Mouse (Mus musculus) brown adipose tissue, adult 24 weeks (tissue): ENCODE results near the gene Ephb6. TPM values are rescaled to one million over a fixed set of nuclear protein-coding genes. Genes with fewer than 3 reads are reported as not detected.

Experiments used
- H3K27ac ChIP-seq: fragments of 200-500 bp; replicated peaks from 2 replicates; pipeline ENCODE4 v1.5.1; 2012; ENCODE audit warnings: low read depth, mild to moderate bottlenecking, low read length
- H3K4me1 ChIP-seq: fragments of 200-500 bp; 2 replicates; pipeline ENCODE4 v1.6.1; 2012; ENCODE audit warnings: low read length, mixed read lengths; ENCODE audit not compliant: control insufficient read depth, insufficient read depth, insufficient read length
- H3K4me3 ChIP-seq: fragments of 200-500 bp; 2 replicates; pipeline ENCODE4 v1.5.1; 2012; ENCODE audit warnings: low read depth, mild to moderate bottlenecking, low read length, moderate library complexity; ENCODE audit not compliant: insufficient read depth
- polyA plus RNA-seq: library from polyadenylated mRNA; stranded (reverse); fragments of >200 nt; gene quantifications from 2 replicates; pipeline ENCODE4 v1.2.4, GENCODE M21; 2012; ENCODE audit not compliant: missing spikeins, insufficient read depth, insufficient read length

Ephb6 gene
- polyA plus RNA-seq, 1 experiment: 1.8 TPM

GRCm38 (mm10) chr6:41604401-41605050 lies 756 bp upstream of the Ephb6 start:
- H3K27ac ChIP-seq: no peak overlapping the region
- no peaks in the 10 kb centered on the region for H3K4me1 ChIP-seq
- peak overlapping the region; percentile 68 for H3K4me3 ChIP-seq

- Histone ChIP-seq H3K4me1 (no peaks in the 10 kb centered on the region), H3K27ac (no peak overlapping the region), H3K4me3 (peak overlapping the region; percentile 68)
These were observed 467 bp downstream of the Ephb6 start for GRCm38 (mm10) chr6:41605794-41606104.

- peak overlapping the region; percentile 68 for H3K4me3 ChIP-seq
- H3K4me1 ChIP-seq: no peaks in the 10 kb centered on the region
- H3K27ac ChIP-seq: no peak overlapping the region
These were observed 932 bp downstream of the Ephb6 start for GRCm38 (mm10) chr6:41606214-41606613.

DNA sequence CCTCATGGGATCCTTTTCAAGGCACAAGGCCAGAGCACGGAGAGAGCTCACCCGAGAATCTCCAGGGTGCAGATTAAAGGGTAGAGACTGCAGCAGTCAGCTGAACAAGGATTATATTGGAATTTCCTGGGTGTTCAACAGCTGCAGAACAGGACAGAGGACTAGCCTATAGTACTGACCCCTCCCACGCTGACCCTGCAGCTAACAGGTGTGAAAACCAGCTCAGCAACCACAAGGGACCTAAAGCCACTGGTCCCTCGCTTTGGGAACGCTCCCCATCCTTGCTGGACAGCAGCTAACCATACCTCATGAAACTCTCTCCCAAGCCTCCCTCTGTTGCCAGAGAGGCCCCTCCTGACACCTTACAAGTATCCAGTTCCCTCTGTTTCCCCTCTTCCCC lies 2.4 kb downstream of the Ephb6 start:
- no peaks in the 10 kb centered on the region for H3K4me1 ChIP-seq

GRCm38 (mm10) chr6:41620173-41620798 lies 15.0 kb downstream of the Ephb6 start:
- no peak overlapping the region for H3K27ac ChIP-seq
- no peaks in the 10 kb centered on the region for H3K4me1 ChIP-seq
- H3K4me3 ChIP-seq: no peak overlapping the region

More for the DNA sequence above, 2.4 kb downstream of the Ephb6 start:
- no peak overlapping the region for H3K27ac ChIP-seq
- H3K4me3 ChIP-seq: no peak overlapping the region

DNA sequence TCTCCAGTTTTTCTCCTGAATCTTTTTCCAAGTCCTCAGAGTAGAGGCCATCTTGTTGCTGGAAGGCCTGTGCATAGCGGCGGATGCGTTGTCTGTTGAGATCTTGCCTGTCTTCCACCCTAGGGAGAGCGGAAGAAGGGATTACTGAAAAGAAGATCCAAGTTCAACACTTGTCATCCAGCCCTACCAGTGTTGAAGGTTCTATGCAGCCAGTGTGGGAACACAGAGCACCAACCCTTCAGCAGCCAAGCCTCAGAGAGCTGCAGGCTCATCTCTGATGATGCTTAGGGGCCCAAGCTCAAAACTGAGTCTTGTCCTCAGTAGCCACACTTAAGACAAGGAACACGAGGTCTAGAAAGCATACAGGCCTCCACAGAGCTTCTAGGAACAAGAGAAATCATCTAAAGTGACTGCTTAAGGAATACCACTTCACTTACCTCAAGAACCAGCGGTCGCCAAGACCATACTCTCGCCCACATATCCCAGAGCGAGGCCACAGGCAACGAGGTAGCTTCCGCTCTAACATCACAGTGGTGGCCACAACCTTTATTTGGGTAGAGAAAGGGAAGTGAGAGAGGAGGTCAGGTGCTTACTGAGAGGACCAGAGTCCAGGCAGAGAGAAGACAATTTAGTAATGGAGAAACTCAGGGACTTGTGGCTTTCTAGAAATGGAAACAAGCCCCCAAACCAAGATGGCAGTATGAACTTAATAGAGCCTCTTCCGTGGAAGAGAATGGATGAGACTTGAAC lies 16.1 kb downstream of the Ephb6 start:
- Histone ChIP-seq H3K27ac (no peak overlapping the region), H3K4me3 (no peak overlapping the region), H3K4me1 (no peaks in the 10 kb centered on the region)

DNA sequence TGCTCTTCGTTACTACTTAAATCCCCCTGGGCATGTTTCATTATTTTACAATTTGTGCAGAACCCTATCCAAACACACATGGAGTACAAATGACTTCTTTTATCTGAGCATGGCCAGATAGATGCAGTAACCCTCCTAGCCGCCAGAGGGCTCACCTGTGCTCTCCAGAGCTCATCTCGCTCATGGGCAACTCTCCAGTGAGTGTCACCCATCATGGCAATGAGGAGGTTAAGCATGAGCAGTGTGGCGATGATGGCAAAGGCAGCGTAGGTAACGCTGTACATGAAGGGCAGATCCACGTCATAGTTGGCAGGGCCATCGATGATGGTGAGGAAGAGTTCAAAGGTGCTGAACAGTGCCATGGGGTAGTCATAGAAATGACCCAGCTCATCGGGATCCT lies 17.4 kb downstream of the Ephb6 start:
- Histone ChIP-seq H3K4me3 (no peak overlapping the region), H3K27ac (no peak overlapping the region), H3K4me1 (no peaks in the 10 kb centered on the region)

GRCm38 (mm10) chr6:41628180-41628579 lies 22.9 kb downstream of the Ephb6 start:
- Histone ChIP-seq H3K4me3 (no peak overlapping the region), H3K27ac (no peak overlapping the region), H3K4me1 (no peaks in the 10 kb centered on the region)

- H3K4me1 ChIP-seq: no peaks in the 10 kb centered on the region
- no peak overlapping the region for H3K4me3 ChIP-seq
- H3K27ac ChIP-seq: no peak overlapping the region
These were observed 25.5 kb downstream of the Ephb6 start for GRCm38 (mm10) chr6:41630791-41631190.

- Histone ChIP-seq H3K4me1 (no peaks in the 10 kb centered on the region), H3K27ac (no peak overlapping the region)
These were observed 26.3 kb downstream of the Ephb6 start for GRCm38 (mm10) chr6:41631549-41631948.

GRCm38 (mm10) chr6:41635211-41635610 lies 29.9 kb downstream of the Ephb6 start:
- no peak overlapping the region for H3K4me3 ChIP-seq
- H3K27ac ChIP-seq: no peak overlapping the region
- H3K4me1 ChIP-seq: no peaks in the 10 kb centered on the region

More at GRCm38 (mm10) chr6:41631549-41631948, 26.3 kb downstream of the Ephb6 start:
- no peak overlapping the region for H3K4me3 ChIP-seq

- Histone ChIP-seq H3K4me3 (no peak within 1 kb of the TSS), H3K4me1 (no peaks in the 10 kb centered on the region), H3K27ac (no peak within 1 kb of the TSS)
These were observed 30.9 kb downstream of the Ephb6 start, which contains the start of gene Trpv6 for GRCm38 (mm10) chr6:41636178-41636577. Gene Trpv6, minus strand, starts transcription at chr6:41636405.

GRCm38 (mm10) chr6:41637393-41637792 lies 32.1 kb downstream of the Ephb6 start:
- Histone ChIP-seq H3K4me3 (no peak overlapping the region), H3K4me1 (no peaks in the 10 kb centered on the region), H3K27ac (no peak overlapping the region)

GRCm38 (mm10) chr6:41637927-41638506 lies 32.7 kb downstream of the Ephb6 start:
- H3K4me3 ChIP-seq: no peak overlapping the region
- no peaks in the 10 kb centered on the region for H3K4me1 ChIP-seq
- no peak overlapping the region for H3K27ac ChIP-seq

- H3K4me1 ChIP-seq: no peaks in the 10 kb centered on the region
- no peak overlapping the region for H3K27ac ChIP-seq
- no peak overlapping the region for H3K4me3 ChIP-seq
These were observed 35.2 kb downstream of the Ephb6 start for GRCm38 (mm10) chr6:41640449-41640848.
